Mouse (Mus musculus) frontal cortex, postnatal 36 days (tissue): ENCODE data around the gene Strn.

Source experiments
- DNase-seq, 2 experiments: peaks; one replicate each; pipeline ENCODE4 v3.0.0; 2022; ENCODE audit warnings: low spot score in 2 of 2

Strn gene

DNA sequence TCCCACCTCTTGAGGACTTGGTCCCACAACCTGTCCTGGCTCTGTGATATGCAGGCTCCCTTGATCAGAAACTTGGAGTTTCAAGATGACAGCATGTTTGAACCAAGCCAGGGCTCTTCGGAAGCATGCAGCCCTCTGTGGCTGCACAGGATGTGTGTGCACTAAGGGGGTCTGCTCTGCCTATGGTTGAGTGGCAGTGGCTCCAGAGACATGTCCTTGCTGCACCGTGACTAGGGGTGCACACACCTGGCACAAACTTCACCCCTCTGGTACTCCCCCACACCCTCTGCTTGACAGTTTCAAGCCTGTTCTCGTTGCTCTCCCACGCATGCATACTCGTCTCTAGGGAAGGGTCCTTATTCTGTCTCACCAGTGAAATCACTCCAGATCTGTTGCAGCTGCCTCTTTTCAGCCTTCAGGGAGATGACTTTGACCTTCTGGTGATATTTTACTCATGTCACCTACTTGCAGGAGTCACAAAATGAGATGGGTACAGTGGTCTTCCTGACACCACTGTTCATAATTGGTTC, 118.8 kb downstream of the Strn start:
- DNase-seq: no peak

DNA sequence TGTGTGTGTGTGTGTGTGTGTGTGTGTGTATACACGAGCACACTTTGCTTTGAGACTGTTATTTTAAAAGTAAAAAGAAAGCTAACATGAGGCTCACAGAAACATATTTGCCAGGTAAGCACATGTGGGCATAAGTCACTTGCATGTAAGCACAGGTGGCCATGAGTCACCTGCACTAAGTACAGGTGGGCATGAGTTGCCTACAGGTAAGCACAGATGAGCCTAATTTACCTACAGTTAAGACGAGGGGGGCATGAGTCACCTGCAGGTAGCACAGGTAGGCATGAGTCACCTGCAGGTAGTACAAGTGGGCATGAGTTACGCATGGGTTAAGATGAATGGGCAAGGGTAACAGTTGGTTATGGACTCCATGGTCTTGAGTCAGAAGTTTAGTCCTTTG, 121.9 kb downstream of the Strn start:
- DNase-seq: no peak

- DNase-seq: no peak
Observed at GRCm38 (mm10) chr17:78614481-78614880, 122.5 kb downstream of the Strn start.

- DNase-seq: peak in 1 of 2 experiments; percentile 22
Observed at GRCm38 (mm10) chr17:78611117-78611516, 125.9 kb downstream of the Strn start.

GRCm38 (mm10) chr17:78609191-78609855, 127.7 kb downstream of the Strn start:
- DNase-seq: no peak

GRCm38 (mm10) chr17:78608716-78609115, 128.3 kb downstream of the Strn start:
- DNase-seq: no peak

- DNase-seq: no peak
Observed at GRCm38 (mm10) chr17:78608135-78608670, 128.8 kb downstream of the Strn start.

- peak; percentile 37 to 38 for DNase-seq
Observed at GRCm38 (mm10) chr17:78604431-78604830, 132.6 kb downstream of the Strn start.

- DNase-seq: peak; percentile 74 to 87
Observed at GRCm38 (mm10) chr17:78603872-78604271, 133.1 kb downstream of the Strn start.

- no peak for DNase-seq
Observed at GRCm38 (mm10) chr17:78602316-78602715, 134.7 kb downstream of the Strn start.

- peak in 1 of 2 experiments; percentile 26 for DNase-seq
Observed at GRCm38 (mm10) chr17:78601601-78602000, 135.4 kb downstream of the Strn start.

GRCm38 (mm10) chr17:78601042-78601441, 136.0 kb downstream of the Strn start:
- no peak for DNase-seq
